Mouse (Mus musculus) bone marrow macrophage, adult 2 months (primary cell): ENCODE data around the gene Olfr613.

Experiments
- CTCF ChIP-seq: IDR thresholded peaks from 2 replicates; pipeline ENCODE4 v1.5.1; 2012; ENCODE audit warnings: low read depth, mild to moderate bottlenecking, low read length, moderate library complexity
- POLR2A ChIP-seq: IDR thresholded peaks from 2 replicates; pipeline ENCODE4 v1.6.1; 2012; ENCODE audit warnings: mild to moderate bottlenecking, low read depth, low read length, borderline replicate concordance

- no peak for TF ChIP-seq CTCF
- no peak for TF ChIP-seq POLR2A
Observed at GRCm38 (mm10) chr7:103569043-103569442, 21.2 kb downstream of the Olfr613 start, which contains the start of gene Olfr616.
